Mouse (Mus musculus) gastrocnemius, adult 2 months (tissue): ENCODE results near the gene Mast2. TPM values are rescaled to one million over a fixed set of nuclear protein-coding genes. Genes with fewer than 3 reads are reported as not detected.

ENCODE experiments used
- DNase-seq: peaks from one replicate; pipeline ENCODE4 v3.0.0; 2022
- H3K27ac ChIP-seq: fragments of 200-600 bp; 2 replicates; pipeline ENCODE4 v1.8.1; 2022; ENCODE audit warnings: mild to moderate bottlenecking
- H3K4me3 ChIP-seq: fragments of 200-600 bp; 2 replicates; pipeline ENCODE4 v1.8.1; 2022; ENCODE audit warnings: mild to moderate bottlenecking, moderate library complexity
- CTCF ChIP-seq: fragments of 200-600 bp; IDR thresholded peaks from 2 replicates; pipeline ENCODE4 v1.8.1; 2022; ENCODE audit warnings: antibody characterized with exemption, mild to moderate bottlenecking, moderate library complexity
- intact Hi-C: fragments of 180-260 bp; cut with DNase I; formaldehyde crosslinking; loops from one replicate; pipeline ENCODE4 v1.15.1; 2025
- total RNA-seq, 2 experiments: library from RNA; stranded (reverse); gene quantifications; 2 replicates each; pipeline ENCODE4 v1.2.3; 2021

The Mast2 gene
- total RNA-seq, 2 experiments from 2014 or later = 94.1 to 96.3 TPM

DNA sequence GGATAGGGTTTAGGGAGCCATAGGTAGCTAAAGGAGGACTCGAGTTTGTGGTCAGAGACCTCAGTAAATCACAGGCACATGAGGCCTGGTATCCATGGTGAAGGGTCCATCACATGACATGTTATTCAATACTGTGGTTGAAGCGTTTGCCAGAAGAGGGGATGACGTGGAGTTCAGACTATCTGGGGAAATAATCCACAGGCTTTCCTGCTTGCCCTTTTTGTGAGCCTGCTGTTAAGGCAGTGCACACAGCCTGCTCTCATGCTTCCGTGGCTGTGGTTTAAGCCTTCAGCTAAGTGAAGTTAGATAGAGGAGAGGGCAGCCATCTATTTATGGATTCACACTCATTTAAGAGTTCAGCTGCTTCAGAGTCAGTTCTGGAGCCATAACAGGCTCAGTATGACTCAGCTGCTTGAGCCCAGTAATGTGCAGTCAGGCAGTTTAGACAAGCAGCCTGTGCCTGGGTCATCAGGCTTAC is 163.1 kb downstream of the Mast2 start:
- intact Hi-C loops = no loop called here
- H3K27ac ChIP-seq = peak overlapping the region; percentile 90
- TF ChIP-seq CTCF = no peak
- DNase-seq = peak; percentile 56
- H3K4me3 ChIP-seq = no peak overlapping the region

DNA sequence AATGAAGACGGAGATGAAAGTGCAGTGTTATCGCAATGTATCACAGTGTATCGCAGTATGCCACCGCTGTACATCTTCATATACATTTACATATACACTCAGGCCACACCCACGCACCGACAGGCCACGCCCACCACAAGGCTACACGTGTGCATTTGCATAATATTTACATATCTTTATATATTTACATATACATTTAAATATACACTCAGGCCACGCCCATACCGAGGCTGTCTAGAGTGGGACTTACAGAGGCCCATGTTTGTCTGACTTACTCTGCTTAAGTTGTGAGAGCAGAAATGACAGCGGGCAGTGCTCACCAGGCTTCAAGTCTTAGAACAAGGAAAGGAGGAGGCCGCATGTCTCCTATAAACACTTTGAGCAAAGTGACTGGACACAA is 170.7 kb downstream of the Mast2 start:
- intact Hi-C loops = no loop called here
- no peak for DNase-seq
- Histone ChIP-seq H3K27ac (no peak overlapping the region), H3K4me3 (no peak overlapping the region)
- TF ChIP-seq CTCF = no peak

DNA sequence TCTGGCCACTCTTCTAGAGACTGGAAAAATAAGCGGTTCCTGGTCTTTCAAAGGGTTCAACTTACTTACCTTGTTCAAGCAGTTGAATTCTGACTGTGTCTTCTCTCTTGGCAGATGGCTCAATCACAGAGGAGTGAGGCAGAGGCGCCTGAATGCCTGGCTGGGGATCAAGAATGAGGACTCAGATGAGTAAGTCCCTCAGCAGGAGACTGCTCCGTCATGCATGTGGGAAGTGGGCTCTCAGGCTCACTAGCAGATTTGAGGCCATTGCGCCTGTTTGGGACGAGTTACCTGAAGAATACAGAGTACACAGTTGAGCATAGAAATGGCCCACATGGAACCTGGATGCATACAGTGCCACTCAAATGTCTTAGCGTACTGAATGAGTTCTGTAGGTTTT is 172.4 kb downstream of the Mast2 start:
- Histone ChIP-seq H3K27ac (no peak overlapping the region), H3K4me3 (no peak overlapping the region)
- no peak for TF ChIP-seq CTCF
- intact Hi-C loops = no loop called here
- no peak for DNase-seq

DNA sequence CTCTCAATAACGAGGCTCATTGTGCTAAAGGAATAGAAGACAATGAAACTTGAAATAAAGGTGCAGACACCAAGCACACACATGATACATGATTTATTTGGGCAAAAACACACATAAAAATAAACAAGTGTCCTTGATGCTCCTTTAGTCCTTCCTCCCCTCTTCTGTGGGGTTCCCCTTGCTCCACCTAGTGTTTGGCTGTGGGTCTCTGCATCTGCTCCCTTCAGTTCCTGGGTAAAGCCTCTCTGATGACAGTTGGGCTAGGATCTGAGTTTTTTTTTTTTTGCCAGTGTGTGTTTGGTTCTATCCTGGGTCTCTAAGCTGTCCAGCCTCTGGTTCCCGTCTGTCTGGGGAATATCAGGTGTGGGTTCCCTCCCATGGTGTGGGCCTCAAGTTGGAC is 181.8 kb downstream of the Mast2 start:
- no peak overlapping the region for H3K27ac ChIP-seq
- intact Hi-C loops = loop anchor here (2.0 to 5.0 kb wide), 2 partner anchors 60 to 113 kb away; partner anchors contain the start of gene Pik3r3
- TF ChIP-seq CTCF = peak; percentile 55

DNA sequence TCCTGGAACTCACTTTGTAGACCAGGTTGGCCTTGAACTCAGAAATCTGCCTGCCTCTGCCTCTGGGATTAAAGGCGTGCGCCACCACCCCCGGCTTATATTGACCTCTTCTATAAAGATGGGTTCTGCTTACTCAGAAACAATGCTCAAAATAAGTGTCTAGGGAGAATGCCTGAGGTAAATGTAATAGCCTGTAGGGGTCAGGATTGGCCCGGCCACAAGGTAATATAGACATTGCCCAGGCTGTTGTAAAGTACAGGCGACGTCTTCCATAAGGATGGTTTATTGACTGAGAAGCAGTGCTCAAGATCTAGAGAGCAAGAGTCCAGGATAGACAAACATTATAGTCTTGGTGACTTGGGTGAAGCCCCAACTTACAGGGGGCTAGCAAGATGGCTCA is 195.8 kb downstream of the Mast2 start:
- Histone ChIP-seq H3K27ac (no peak overlapping the region), H3K4me3 (no peak overlapping the region)
- DNase-seq = no peak
- TF ChIP-seq CTCF = no peak
- intact Hi-C loops = no loop called here

More for the DNA sequence above, 181.8 kb downstream of the Mast2 start:
- H3K4me3 ChIP-seq = no peak overlapping the region
- peak; percentile 21 for DNase-seq

Other genes starting within 250 kb of the Mast2 start
- 1 to 10 TPM; 5.6 to 7.3 TPM for gene Pik3r3, start 242.6 kb downstream of the Mast2 start, total RNA-seq
- 10 to 100 TPM; 17.7 to 17.8 TPM for gene Ipp, start 43.4 kb upstream of the Mast2 start, total RNA-seq
- gene Tmem69, start 91.8 kb upstream of the Mast2 start, total RNA-seq = 10 to 100 TPM; 14.7 to 20.8 TPM
- 10 to 100 TPM; 38.1 to 38.7 TPM for gene Gpbp1l1, start 93.5 kb upstream of the Mast2 start, total RNA-seq
- 1 to 10 TPM; 1.4 to 2.0 TPM for gene Ccdc17, start 132.5 kb upstream of the Mast2 start, total RNA-seq
- 10 to 100 TPM; 11.5 to 11.8 TPM for gene Nasp, start 163.8 kb upstream of the Mast2 start, total RNA-seq
- gene Akr1a1, start 187.5 kb upstream of the Mast2 start, total RNA-seq = 100 to 1,000 TPM; 178 to 196 TPM
- 100 to 1,000 TPM; 260 to 273 TPM for gene Prdx1, start 221.4 kb upstream of the Mast2 start, total RNA-seq
- gene Mmachc, start 244.2 kb upstream of the Mast2 start, total RNA-seq = 10 to 100 TPM; 25.5 to 46.4 TPM
- 1 to 10 TPM; 1.9 to 3.8 TPM for gene Ccdc163, start 244.3 kb upstream of the Mast2 start, total RNA-seq